Mouse (Mus musculus) ES-Bruce4 (cell line): ENCODE measurements around the gene Gm10271. TPM values are rescaled to one million over a fixed set of nuclear protein-coding genes. Genes with fewer than 3 reads are reported as not detected.

Experiments used
- H3K27ac ChIP-seq: 2 replicates; pipeline ENCODE4 v1.5.1; 2012; ENCODE audit warnings: low read length, inconsistent platforms; ENCODE audit not compliant: insufficient read depth
- H3K27me3 ChIP-seq: 2 replicates; pipeline ENCODE4 v1.6.1; 2012; ENCODE audit warnings: mild to moderate bottlenecking, low read length, inconsistent platforms; ENCODE audit not compliant: control insufficient read depth, poor library complexity, insufficient read depth, severe bottlenecking
- H3K36me3 ChIP-seq: 2 replicates; pipeline ENCODE4 v1.6.1; 2012; ENCODE audit warnings: inconsistent platforms, mild to moderate bottlenecking, low read length, moderate library complexity; ENCODE audit not compliant: control insufficient read depth, poor library complexity, insufficient read depth, severe bottlenecking
- H3K4me1 ChIP-seq: one replicate; pipeline ENCODE4 v1.8.1; 2011; ENCODE audit warnings: low read length; ENCODE audit not compliant: control insufficient read depth, insufficient read depth
- H3K4me3 ChIP-seq: 2 replicates; pipeline ENCODE4 v1.5.1; 2011; ENCODE audit warnings: low read depth, mild to moderate bottlenecking, low read length
- H3K9ac ChIP-seq: 2 replicates; pipeline ENCODE4 v1.6.1; 2012; ENCODE audit warnings: low read depth, mild to moderate bottlenecking, inconsistent platforms; ENCODE audit not compliant: poor library complexity, severe bottlenecking
- H3K9me3 ChIP-seq: replicated peaks from 2 replicates; pipeline ENCODE4 v1.6.1; 2012; ENCODE audit warnings: mild to moderate bottlenecking, low read length, inconsistent platforms; ENCODE audit not compliant: control insufficient read depth, poor library complexity, insufficient read depth, severe bottlenecking
- CTCF ChIP-seq: IDR thresholded peaks from one replicate; pipeline ENCODE4 v1.8.1; 2011; ENCODE audit warnings: low read depth, low read length
- EP300 ChIP-seq: IDR thresholded peaks from 2 replicates; pipeline ENCODE4 v1.6.1; 2011; ENCODE audit warnings: low read depth, low read length; ENCODE audit not compliant: insufficient read depth
- POLR2A ChIP-seq: IDR thresholded peaks from one replicate; pipeline ENCODE4 v1.8.1; 2011; ENCODE audit warnings: low read length; ENCODE audit not compliant: insufficient read depth
- polyA plus RNA-seq: library from polyadenylated mRNA; stranded (reverse); fragments of >200 nt; gene quantifications from 2 replicates; pipeline ENCODE4 v1.2.4, GENCODE M21; 2011; ENCODE audit warnings: low read depth; ENCODE audit not compliant: missing spikeins, insufficient read depth, insufficient read length

Gene Gm10271
- polyA plus RNA-seq, 1 experiment: not detected

DNA sequence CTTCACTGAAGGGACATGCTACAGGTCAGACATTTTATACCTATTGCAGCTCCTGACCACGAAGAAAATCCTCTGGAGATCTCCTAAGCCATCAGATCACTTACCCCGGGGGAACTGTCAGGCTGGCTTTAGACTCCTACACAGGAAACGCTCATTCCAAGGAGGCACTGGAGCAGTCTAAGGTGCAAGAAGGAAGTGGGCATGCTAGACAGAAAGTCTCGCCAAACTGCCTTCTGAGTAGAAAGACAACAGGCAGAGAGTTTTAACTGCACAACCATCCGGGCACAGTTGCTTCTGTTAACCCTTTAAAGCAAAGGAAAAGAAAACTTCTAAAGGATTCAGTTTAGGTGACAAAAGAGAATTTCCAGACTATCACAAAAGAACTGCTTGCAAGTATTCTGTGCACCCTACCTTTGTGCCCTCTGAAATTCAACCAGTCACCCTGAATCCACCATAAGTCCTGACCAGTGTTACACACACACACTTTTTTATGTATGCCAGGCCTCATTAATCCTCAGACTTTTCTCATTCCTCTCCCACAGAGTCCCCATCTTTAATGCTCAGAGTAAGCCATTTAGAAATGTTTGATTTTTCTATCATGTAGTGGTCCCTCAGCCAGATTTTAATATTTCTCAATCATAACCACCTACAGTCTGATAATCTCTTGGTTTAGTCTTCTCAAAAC is 14.4 kb downstream of the Gm10271 start:
- H3K36me3 ChIP-seq: no peaks in the 10 kb centered on the region
- H3K4me1 ChIP-seq: no peaks in the 10 kb centered on the region
- TF ChIP-seq EP300 (no peak), POLR2A (no peak), CTCF (no peak)
- no peak overlapping the region for H3K27ac ChIP-seq
- no peak overlapping the region for H3K4me3 ChIP-seq
- no peaks in the 10 kb centered on the region for H3K27me3 ChIP-seq
- H3K9ac ChIP-seq: no peak overlapping the region
- H3K9me3 ChIP-seq: no peaks in the 10 kb centered on the region; the same call in 1 of the 2 replicates

DNA sequence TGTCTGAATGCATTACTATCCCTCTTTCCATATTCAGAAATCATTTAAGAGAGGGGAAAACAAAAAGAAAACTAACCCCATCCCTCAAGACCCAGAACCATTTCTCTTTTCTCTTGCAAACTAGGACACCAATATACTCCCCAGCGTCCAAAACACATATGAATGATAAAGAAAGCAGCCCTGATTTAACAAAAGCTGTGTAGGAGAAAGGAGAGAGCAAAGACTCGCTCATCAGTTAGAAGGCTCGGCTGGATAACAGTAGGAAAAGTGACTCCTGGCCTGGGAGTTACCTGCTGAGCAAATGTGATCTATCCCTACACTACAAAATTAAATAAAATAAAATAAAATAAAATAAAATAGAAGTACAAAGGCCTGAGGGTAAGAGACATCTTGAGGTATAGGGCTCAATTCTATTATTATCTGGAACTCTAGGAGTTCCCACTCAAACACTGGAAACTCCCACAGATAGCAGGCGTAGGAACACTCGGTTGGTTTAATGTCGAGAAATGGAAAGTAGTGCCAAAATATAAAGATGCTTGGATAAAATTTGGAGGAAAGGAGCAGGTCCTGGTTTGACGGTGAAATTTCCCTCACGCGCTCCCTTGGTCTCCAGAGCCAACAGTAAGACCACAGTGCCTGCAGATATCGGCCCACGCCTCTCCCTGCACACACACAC is 15.8 kb downstream of the Gm10271 start:
- no peaks in the 10 kb centered on the region; the same call in 1 of the 2 replicates for H3K9me3 ChIP-seq
- no peak for TF ChIP-seq POLR2A
- TF ChIP-seq EP300: no peak
- TF ChIP-seq CTCF: no peak
- H3K27ac ChIP-seq: no peak overlapping the region
- no peak overlapping the region for H3K4me3 ChIP-seq
- H3K27me3 ChIP-seq: no peaks in the 10 kb centered on the region
- H3K4me1 ChIP-seq: no peaks in the 10 kb centered on the region
- no peaks in the 10 kb centered on the region for H3K36me3 ChIP-seq
- no peak overlapping the region for H3K9ac ChIP-seq

DNA sequence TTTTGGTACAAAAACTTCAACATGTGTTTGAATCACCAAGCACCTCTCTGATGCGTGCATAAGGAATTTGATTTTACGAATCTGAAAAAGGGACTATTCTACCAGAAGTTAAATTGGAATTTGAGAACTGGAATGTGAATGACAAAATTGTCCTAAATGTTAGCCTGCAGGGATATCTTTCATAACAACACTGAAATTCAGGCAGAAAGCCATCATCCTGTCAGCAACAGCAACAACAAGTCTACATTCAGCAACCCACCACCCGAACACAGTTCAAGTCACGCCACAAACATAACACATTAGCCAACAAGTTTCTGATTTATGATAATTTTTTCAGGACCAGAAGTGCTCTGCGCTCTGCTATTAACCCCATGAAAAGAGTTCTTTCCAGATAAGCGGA is 17.2 kb downstream of the Gm10271 start:
- Histone ChIP-seq H3K36me3 (no peaks in the 10 kb centered on the region), H3K27me3 (no peaks in the 10 kb centered on the region), H3K4me3 (no peak overlapping the region), H3K4me1 (no peaks in the 10 kb centered on the region), H3K27ac (no peak overlapping the region), H3K9ac (no peak overlapping the region), H3K9me3 (no peaks in the 10 kb centered on the region; the same call in 1 of the 2 replicates)
- no peak for TF ChIP-seq POLR2A
- no peak for TF ChIP-seq CTCF
- TF ChIP-seq EP300: no peak

DNA sequence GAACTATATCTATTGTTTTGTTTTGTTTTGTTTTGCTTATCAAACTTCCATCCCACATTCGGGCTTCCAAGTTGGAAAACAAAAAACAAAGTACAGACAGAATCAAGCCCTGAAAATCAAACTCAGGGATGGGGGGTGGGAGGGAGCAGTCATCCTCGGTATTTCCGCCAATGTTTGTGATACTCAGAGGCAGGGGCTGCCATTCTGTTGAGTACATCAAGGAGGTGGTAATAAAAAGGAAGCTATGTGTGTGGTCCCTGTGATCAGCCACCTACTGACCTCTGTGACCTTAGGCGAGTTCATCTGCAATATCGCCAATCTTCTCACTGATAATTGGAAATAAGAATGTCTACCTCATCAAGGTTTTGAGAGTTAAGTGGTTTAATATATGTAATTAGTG is 21.5 kb downstream of the Gm10271 start:
- peak overlapping the region; percentile 92 for H3K9ac ChIP-seq
- no peak overlapping the region for H3K27ac ChIP-seq
- H3K27me3 ChIP-seq: no peaks in the 10 kb centered on the region
- TF ChIP-seq POLR2A (no peak), EP300 (no peak), CTCF (no peak)
- H3K4me3 ChIP-seq: peak overlapping the region; percentile 39
- H3K9me3 ChIP-seq: no peaks in the 10 kb centered on the region; the same call in 1 of the 2 replicates
- H3K4me1 ChIP-seq: no peaks in the 10 kb centered on the region
- no peaks in the 10 kb centered on the region for H3K36me3 ChIP-seq

DNA sequence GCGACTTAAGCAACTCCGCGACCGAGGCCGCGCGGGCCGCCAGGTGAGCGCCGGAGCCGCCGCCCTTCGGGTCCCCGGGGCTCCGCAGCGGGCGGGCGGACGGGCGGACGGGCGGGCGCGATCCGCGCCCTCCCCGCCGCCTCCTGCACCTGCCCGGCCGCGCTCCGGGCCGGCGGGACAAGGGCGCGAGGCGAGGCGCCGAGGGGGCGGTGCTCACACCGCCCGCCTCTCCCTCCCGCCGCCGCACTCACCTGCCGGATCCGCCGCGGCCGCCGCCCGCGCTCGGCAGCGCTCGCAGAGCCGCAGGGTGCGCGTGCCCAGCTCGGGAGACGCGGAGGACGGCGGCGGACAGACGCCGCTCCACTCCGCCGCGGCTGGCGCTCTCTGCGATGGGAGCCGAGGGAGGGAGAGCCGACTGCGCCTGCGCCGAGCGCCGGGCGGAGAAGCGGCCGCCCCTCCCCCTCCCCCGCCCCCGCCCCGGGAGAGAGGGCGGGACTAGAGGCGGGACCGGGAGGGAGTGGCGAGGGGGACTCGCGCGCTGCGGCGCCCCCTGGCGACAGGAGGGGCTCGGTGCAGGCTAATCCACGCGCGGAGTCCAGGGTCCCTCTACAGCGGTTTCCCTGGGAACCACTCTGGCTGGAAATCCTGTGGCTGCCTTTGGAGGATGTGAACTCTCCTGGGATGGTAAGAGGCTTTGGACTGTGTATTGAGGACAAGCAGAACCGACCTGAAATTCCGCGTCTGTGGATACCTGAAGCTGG is 22.2 kb downstream of the Gm10271 start, which contains the start of gene Rab3ip:
TSS of gene Rab3ip (minus strand) at position 761 of the 761 bp plus-strand sequence.
- Histone ChIP-seq H3K36me3 (no peaks in the 10 kb centered on the region), H3K27ac (no peak within 1 kb of the TSS), H3K9ac (peak within 1 kb of the TSS; percentile 92), H3K9me3 (no peaks in the 10 kb centered on the region), H3K4me3 (peak within 1 kb of the TSS; percentile 95), H3K4me1 (no peaks in the 10 kb centered on the region), H3K27me3 (no peaks in the 10 kb centered on the region)
- peak; percentile 67 for TF ChIP-seq CTCF
- TF ChIP-seq EP300: no peak
- peak; percentile 58 for TF ChIP-seq POLR2A
